Mouse (Mus musculus): Measurements from ENCODE around the gene Slc37a1.

The Slc37a1 gene

GRCm38 (mm10) chr17:31286492-31286891 lies at the start of gene Slc37a1:
Slc37a1 (plus strand) TSS chr17:31286792.
- DNase-seq, result no peak

GRCm38 (mm10) chr17:31238234-31239020 lies 48.2 kb upstream of the Slc37a1 start:
- DNase-seq, result no peak

GRCm38 (mm10) chr17:31241156-31241555 lies 45.4 kb upstream of the Slc37a1 start:
- no peak for DNase-seq

DNA sequence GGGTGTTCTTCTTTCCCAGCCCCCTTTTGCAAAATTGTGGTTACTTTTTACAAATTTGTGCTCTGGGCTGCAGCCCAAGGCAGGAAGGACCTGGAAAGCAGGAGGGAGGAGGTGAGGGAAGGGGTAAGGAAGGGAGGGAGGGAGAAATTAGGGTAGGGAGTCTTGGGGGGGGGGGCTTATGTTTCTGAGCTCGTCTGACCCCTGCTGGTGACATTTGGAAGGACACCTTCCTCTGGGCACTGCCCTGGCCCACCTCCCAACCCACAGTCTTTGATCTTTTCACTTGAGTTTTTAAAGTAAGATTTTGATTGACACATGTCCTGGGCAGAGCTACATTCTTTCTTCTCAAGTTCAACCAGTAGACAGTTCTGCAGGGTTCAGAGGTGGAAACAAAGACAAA lies 43.8 kb upstream of the Slc37a1 start:
- DNase-seq, result no peak

DNA sequence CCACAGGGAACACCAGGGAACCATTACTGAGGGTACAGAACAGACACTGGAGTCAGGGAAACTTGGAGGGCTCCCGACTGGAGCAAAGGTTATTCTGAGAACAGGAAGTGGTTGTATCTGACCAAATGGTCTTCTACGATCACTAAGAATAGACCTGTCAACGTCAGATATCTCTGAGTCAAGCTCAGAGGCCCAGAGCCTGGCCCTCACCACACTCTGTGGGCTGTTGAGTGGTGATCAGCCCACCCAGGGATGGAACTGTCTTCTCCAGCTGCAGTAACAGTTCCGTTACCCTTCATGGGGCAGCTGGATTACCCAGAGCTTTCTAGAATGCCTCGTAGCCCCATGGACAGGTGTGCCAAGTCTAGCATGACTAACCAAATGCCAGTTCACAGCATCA lies 41.3 kb upstream of the Slc37a1 start:
- no peak for DNase-seq

DNA sequence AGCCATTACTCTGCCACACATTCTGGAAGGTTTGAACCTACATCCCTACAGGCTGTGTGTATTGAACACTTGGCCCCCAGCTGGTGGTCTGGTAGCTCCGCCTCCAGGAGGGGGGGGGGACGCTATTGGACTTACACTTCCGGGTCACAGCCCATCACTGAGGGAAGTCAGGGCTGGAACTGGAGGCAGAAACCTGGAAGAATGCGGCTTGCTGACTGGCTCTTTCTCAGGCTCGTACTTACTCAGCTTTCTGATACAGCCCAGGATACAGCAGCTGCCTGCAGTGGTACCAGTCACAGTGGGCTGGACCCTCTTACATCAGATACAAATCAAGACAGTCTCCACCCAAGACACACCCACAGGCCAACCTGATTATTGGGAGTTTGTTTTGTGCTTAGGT lies 39.4 kb upstream of the Slc37a1 start:
- no peak for DNase-seq

DNA sequence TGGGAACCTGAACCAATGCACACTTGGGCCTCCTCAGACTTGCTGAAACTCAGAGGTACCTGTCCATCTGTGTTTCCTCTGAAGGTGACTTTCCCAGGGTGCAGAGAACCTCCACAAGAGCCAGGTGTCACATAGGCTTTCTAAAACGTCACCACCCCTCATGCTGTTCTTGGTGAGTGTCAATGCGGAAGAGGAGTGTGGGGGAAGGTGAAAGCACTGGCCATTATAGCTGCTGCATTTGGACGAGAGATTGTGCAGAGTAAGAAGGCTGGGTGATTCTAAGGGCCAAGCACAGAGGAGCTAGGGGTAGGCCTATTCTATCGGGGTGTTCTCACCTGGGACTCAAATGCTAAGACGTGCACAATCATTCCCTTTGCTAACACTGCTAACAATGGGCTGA lies 32.6 kb upstream of the Slc37a1 start:
- DNase-seq, result no peak

DNA sequence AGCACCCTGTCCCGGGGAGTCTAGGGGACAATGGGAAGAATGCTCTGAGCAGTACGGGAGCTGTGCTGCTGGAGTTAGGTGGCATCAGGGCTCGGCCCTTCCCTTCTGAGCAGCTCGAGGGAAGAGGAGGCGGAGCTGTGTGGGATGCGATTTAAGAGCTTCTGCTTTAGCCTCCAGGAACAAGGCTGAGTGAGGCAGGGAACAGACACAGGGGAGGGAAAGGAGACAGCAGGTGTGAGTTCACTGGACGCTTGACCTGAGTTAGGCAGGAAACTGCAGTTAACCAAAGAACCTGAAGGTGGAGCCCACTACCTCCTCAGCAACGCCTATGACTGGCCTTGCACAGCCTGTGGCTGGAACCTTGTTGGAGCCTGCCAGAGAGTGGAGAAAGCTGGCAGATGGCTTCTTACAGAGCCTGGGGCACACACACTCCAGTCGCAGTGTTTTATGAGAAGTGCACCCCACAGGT lies 32.1 kb upstream of the Slc37a1 start:
- peak; percentile 79 for DNase-seq

- DNase-seq, result no peak
Observed at GRCm38 (mm10) chr17:31257149-31257548, 29.4 kb upstream of the Slc37a1 start.

DNA sequence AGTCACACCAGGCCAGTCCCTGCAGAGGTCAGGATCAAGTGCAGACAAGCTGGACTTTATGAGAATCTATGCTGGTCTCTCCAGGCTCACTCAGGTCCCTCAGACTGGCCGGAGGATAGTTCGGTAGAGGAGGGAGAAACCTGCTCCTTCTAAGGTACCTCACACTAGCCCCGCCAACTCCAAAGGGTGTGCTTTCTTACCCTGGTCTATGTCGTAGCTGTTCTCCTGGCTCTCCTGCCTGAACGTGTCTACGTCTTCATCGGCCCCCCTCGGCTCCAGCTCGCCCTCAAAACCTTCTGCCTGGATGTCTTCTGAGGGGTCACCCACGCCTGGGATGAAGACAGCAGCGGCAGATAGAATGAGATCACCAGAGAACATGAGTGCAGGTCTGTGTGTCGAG lies 28.7 kb upstream of the Slc37a1 start:
- no peak for DNase-seq

- DNase-seq, result no peak
Observed at GRCm38 (mm10) chr17:31258310-31258865, 28.2 kb upstream of the Slc37a1 start.

DNA sequence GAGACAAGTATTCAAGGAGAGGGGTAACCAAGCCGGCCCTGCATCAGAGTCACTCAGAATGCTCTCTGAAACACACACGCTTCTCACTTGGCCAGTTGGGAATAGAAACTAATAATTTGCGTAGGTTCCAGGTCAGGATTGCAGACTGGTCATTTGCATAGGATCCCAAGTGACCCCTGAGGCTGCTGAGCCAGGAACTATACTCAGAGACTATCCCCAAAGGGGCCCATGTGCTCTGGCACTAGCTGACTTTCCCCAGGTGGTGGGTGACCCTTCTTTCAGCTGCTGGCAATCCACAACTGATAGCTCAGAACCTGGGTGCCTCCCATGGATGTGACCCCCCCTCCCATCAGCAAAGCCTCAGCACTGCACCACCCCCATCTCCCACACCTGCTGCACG lies 27.4 kb upstream of the Slc37a1 start:
- no peak for DNase-seq

DNA sequence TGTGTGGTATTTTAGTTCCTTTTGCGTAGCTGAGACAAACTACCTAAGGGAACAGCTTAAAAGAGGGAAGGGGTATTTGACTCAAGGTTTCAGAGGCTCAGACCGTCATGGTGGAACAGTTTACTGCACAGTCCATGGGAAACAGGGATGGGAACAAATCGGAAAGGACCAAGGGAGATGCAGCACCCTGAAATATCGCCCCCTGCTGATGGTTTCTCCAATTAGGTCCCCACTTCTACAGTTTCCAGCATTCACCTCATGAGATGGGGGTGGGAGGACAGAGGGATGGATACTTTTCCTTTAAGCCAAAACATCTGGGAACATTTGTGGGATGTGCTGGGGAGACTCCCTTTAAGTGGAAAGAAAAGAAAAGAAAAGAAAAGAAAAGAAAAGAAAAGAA lies 26.8 kb upstream of the Slc37a1 start:
- no peak for DNase-seq

GRCm38 (mm10) chr17:31260430-31260829 lies 26.2 kb upstream of the Slc37a1 start:
- peak; percentile 91 for DNase-seq

DNA sequence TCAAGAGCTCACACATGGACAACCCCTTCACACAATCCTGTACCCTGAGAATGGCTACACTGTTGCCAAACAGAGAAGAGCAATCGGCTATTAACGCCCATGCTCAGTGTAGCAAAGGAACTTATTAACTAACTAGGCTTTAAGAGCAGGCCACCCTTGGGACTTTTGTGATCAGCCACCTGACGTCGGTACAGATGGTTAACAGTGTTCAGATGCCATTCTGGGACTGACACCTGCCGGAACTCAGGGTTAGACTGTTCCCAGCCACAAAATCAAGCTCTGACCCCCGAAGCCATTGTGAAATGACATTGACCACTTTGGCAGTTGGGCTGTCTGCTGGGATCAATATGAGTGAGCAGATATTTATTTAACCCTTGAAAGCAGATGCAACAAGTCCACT lies 25.2 kb upstream of the Slc37a1 start:
- DNase-seq, result peak; percentile 56

GRCm38 (mm10) chr17:31262715-31263114 lies 23.9 kb upstream of the Slc37a1 start:
- no peak for DNase-seq

GRCm38 (mm10) chr17:31263770-31264169 lies 22.8 kb upstream of the Slc37a1 start:
- no peak for DNase-seq

GRCm38 (mm10) chr17:31264372-31264771 lies 22.2 kb upstream of the Slc37a1 start:
- no peak for DNase-seq

GRCm38 (mm10) chr17:31265171-31265572 lies 21.4 kb upstream of the Slc37a1 start:
- no peak for DNase-seq

GRCm38 (mm10) chr17:31265831-31266230 lies 20.8 kb upstream of the Slc37a1 start:
- no peak for DNase-seq

DNA sequence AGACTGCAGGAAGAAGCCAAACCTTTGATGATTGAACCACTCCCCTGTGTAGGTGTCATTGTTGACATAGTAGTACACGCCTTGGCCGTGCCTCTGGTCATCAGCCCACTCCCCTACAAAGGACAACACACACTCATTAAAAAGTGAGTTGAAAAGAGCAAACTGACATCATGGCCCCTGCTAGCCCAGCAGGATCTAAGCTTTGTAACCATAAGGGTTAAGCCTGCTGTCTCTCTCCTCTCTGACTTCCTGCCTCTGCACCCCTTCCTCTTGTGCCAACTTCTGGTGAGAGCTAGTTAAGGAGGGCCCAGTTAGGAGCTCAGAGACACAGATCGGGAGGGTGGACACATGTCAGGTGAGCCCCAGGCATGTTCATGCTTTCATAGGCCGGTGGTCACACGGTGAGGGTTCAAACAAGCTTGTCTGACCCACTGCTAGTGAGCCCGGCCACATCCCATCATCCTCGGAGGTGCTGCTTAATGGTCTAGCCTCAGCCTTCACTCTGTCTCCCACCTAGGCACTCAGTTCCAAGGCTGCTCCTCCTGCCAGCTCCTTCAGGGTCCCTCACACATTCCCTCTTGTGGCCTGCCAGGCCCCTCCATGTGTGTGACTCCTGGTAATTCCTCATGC lies 20.2 kb upstream of the Slc37a1 start:
- DNase-seq, result no peak

GRCm38 (mm10) chr17:31267138-31267537 lies 19.5 kb upstream of the Slc37a1 start:
- DNase-seq, result no peak

- no peak for DNase-seq
Observed at GRCm38 (mm10) chr17:31267603-31268002, 19.0 kb upstream of the Slc37a1 start.

DNA sequence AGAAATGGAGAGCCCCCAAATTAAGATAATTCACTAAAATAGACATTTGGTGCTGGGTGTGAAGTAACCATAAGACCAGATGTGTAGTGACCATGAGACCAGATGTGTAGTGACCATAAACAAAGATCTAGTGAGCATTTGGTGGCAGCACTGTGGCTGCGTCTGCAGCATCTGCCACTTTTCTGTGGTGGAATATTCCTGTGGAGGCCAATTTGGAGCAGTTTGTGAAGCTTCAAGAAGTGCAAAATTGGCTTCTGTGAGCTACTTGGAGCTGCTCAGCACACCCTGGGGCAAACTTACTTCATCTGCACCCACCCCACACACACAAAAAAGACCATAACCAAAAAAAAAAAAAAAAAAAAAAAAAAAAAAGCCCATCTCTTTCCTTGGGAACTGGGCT lies 18.6 kb upstream of the Slc37a1 start:
- no peak for DNase-seq

All from kidney, adult 11 months (tissue).